Mouse (Mus musculus) regulatory T cell (primary cell): Measurements from ENCODE around the gene Prph.
"Not testable (repeated sequence)": the region's sequence is repeated elsewhere in the genome, so short reads cannot be mapped to it uniquely, and the experiment has no call there.

Source experiments
- in situ Hi-C: fragments of 300-600 bp; cut with MboI, MseI; formaldehyde crosslinking; loops from one replicate; pipeline ENCODE4 v1.15.1; 2025; ENCODE audit warnings: high pct_unique_total_duplicates

Prph gene

GRCm38 (mm10) chr15:99032726-99033250 lies 22.2 kb upstream of the Prph start:
- in situ Hi-C loops = loop anchor here (5.0 kb wide), 2 partner anchors 100 to 305 kb away; partner anchors contain the start of genes Fkbp11 and Tuba1b

GRCm38 (mm10) chr15:99033498-99034270 lies 21.3 kb upstream of the Prph start:
- in situ Hi-C loops = loop anchor here (5.0 kb wide), 2 partner anchors 101 to 306 kb away; partner anchors contain the start of genes Fkbp11 and Tuba1b

GRCm38 (mm10) chr15:99035431-99035830 lies 19.5 kb upstream of the Prph start:
- in situ Hi-C loops = no loop called here

- in situ Hi-C loops = no loop called here
Observed at GRCm38 (mm10) chr15:99036249-99036905, 18.6 kb upstream of the Prph start.

- in situ Hi-C loops = no loop called here
Observed at GRCm38 (mm10) chr15:99038025-99038424, 16.9 kb upstream of the Prph start.

GRCm38 (mm10) chr15:99038797-99039196 lies 16.2 kb upstream of the Prph start:
- in situ Hi-C loops = no loop called here

- in situ Hi-C loops = no loop called here
Observed at GRCm38 (mm10) chr15:99039306-99039705, 15.7 kb upstream of the Prph start.

- in situ Hi-C loops = no loop called here
Observed at GRCm38 (mm10) chr15:99039996-99040919, 14.7 kb upstream of the Prph start.

- in situ Hi-C loops = no loop called here
Observed at GRCm38 (mm10) chr15:99040920-99041856, 13.8 kb upstream of the Prph start.

- in situ Hi-C loops = no loop called here
Observed at GRCm38 (mm10) chr15:99042334-99042733, 12.6 kb upstream of the Prph start.

GRCm38 (mm10) chr15:99044854-99045253 lies 10.1 kb upstream of the Prph start:
- in situ Hi-C loops = no loop called here

- in situ Hi-C loops = not testable (repeated sequence)
Observed at GRCm38 (mm10) chr15:99045734-99046133, 9.2 kb upstream of the Prph start.

GRCm38 (mm10) chr15:99049473-99050253 lies 5.3 kb upstream of the Prph start:
- in situ Hi-C loops = no loop called here

- in situ Hi-C loops = no loop called here
Observed at GRCm38 (mm10) chr15:99053373-99053772, 1.6 kb upstream of the Prph start.

GRCm38 (mm10) chr15:99055511-99055961 lies 562 bp downstream of the Prph start:
- in situ Hi-C loops = no loop called here

- in situ Hi-C loops = no loop called here
Observed at GRCm38 (mm10) chr15:99056332-99056731, 1.4 kb downstream of the Prph start.

- in situ Hi-C loops = no loop called here
Observed at GRCm38 (mm10) chr15:99065557-99066165, 10.7 kb downstream of the Prph start.

- in situ Hi-C loops = no loop called here
Observed at GRCm38 (mm10) chr15:99071988-99072387, 17.0 kb downstream of the Prph start.

- in situ Hi-C loops = no loop called here
Observed at GRCm38 (mm10) chr15:99074019-99074599, 19.1 kb downstream of the Prph start, which contains the start of gene Troap. TSS of gene Troap (plus strand) at chr15:99074575.
